Mouse (Mus musculus): ENCODE measurements around the gene Trim45.

GRCm38 (mm10) chr3:100973906-100974305 is 51.9 kb downstream of the Trim45 start:
- TF ChIP-seq CTCF (IDR thresholded peaks at IDR 0.05; ENCODE audit: low read depth) (peak; percentile 88), EP300 (optimal IDR thresholded peaks at IDR 0.05) (no peak)
